Mouse (Mus musculus) stomach, postnatal 0 days (tissue): ENCODE results near the gene Grm2. TPM values are rescaled to one million over a fixed set of nuclear protein-coding genes. Genes with fewer than 3 reads are reported as not detected.
"Not testable (repeated sequence)": the region's sequence is repeated elsewhere in the genome, so short reads cannot be mapped to it uniquely, and the experiment has no call there.

ENCODE experiments used
- ATAC-seq: fragments of 200-750 bp; cut with Nextera tagmentation; 2 replicates; pipeline ENCODE4 v1.8.0; 2017; ENCODE audit not compliant: low FRiP score, low TSS enrichment
- DNase-seq: peaks from one replicate; pipeline ENCODE4 v3.0.0-alpha.2; 2016; ENCODE audit warnings: low spot score
- H3K27ac ChIP-seq: fragments of 300-500 bp; sonication (generic); replicated peaks from 2 replicates; pipeline ENCODE4 v1.5.1; 2014; ENCODE audit warnings: mild to moderate bottlenecking, control low read depth
- H3K27me3 ChIP-seq: fragments of 300-500 bp; sonication (generic); 2 replicates; pipeline ENCODE4 v1.6.1; 2014; ENCODE audit warnings: low read length; ENCODE audit not compliant: control insufficient read depth, insufficient read depth
- H3K36me3 ChIP-seq: fragments of 300-500 bp; sonication (generic); 2 replicates; pipeline ENCODE4 v1.6.1; 2014; ENCODE audit warnings: low read length, mixed read lengths; ENCODE audit not compliant: control insufficient read depth, insufficient read depth
- H3K4me1 ChIP-seq: fragments of 300-500 bp; sonication (generic); replicated peaks from 2 replicates; pipeline ENCODE4 v1.6.1; 2014; ENCODE audit warnings: antibody characterized with exemption; ENCODE audit not compliant: control insufficient read depth, insufficient read depth
- H3K4me2 ChIP-seq: fragments of 300-500 bp; sonication (generic); replicated peaks from 2 replicates; pipeline ENCODE4 v1.6.1; 2014; ENCODE audit warnings: low read depth, mild to moderate bottlenecking, control low read depth, moderate library complexity
- H3K4me3 ChIP-seq: fragments of 300-500 bp; sonication (generic); 2 replicates; pipeline ENCODE4 v1.5.1; 2014; ENCODE audit warnings: low read depth, low read length, control low read depth
- H3K9ac ChIP-seq: fragments of 300-500 bp; sonication (generic); 2 replicates; pipeline ENCODE4 v1.6.1; 2014; ENCODE audit warnings: mild to moderate bottlenecking, low read length, control low read depth, mixed read lengths
- H3K9me3 ChIP-seq: fragments of 300-500 bp; sonication (generic); 2 replicates; pipeline ENCODE4 v1.6.1; 2016; ENCODE audit warnings: low read length; ENCODE audit not compliant: control insufficient read depth
- CTCF ChIP-seq: IDR thresholded peaks from 2 replicates; pipeline ENCODE4 v1.5.1; 2016; ENCODE audit warnings: antibody characterized with exemption, low read depth, mild to moderate bottlenecking, moderate library complexity
- EP300 ChIP-seq: optimal IDR thresholded peaks from 2 replicates; pipeline ENCODE3; 2016; ENCODE audit warnings: antibody characterized with exemption
- WGBS: fragments of 180-500 bp; shearing (Covaris S2); extraction: QIAGEN DNeasy Blood & Tissue Kit; methylation state at CpG from one replicate; pipeline ENCODE4 v1.1.7; 2014; 5-methylcytosine and 5-hydroxymethylcytosine counted together
- polyA plus RNA-seq: library from polyadenylated mRNA; unstranded; fragments of >200 nt; fragmentation: Nextera tagmentation; extraction: Ambion mirVana; gene quantifications from 2 replicates; pipeline ENCODE4 v1.2.1, GENCODE M21; 2015

Grm2 gene
- polyA plus RNA-seq, 1 experiment from 2014 or later: not detected

DNA sequence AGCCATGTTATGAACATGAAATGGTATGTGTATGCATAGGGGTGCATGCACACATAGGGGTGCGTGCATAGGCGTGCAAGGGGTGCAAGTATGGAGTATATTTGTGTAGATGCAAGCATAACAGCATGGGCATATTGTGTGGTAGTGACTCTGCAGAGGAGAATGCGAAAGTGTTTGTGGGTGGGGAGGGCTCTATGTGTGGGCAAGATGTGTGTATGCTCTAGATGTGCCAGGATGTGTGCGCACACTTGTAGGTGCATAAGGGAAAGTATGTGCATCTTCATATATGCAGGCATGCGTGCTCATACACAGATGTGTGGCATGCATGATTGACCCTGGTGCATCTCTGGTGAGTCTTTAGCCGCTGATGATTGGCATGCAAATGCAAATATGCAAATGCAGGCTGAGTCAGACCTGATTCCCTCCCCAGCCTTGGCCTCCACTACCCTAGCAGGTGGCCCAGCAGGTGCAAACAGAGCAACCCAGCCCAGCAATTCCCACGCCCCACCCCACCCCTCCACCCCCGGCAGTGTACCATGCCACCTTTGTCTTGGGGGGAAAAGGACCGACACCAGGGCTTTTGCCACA lies 10.1 kb downstream of the Grm2 start:
- ATAC-seq: no peak
- 75% methylated on average over 9 of the region's 9 CpGs for WGBS

DNA sequence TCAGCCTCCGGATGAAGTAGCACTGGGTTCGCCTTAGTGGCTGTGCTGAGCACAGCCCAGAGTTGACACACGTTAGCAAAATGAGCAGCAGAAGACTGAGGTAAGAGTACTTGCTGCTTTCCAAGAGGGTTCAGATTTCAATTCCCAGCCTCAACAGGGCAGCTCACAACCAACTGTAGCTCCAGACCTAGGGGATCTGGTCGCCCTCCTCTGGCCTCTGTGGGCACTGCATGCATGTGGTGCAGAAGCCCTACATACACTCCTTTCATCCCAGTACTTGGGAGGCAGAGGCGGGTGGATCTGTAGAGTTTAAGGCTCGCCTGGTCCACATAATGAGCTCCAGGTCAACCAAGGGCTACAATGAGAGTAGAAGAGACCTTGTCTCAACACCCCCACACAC lies 12.1 kb downstream of the Grm2 start:
- TF ChIP-seq CTCF: peak; percentile 33; the same call in 1 of the 2 replicates
- no peak for TF ChIP-seq EP300
- ATAC-seq (no peak), DNase-seq (no peak)
- H3K4me2 ChIP-seq: no peak overlapping the region
- no peaks in the 10 kb centered on the region for H3K27me3 ChIP-seq
- H3K27ac ChIP-seq: no peak overlapping the region
- no peaks in the 10 kb centered on the region for H3K36me3 ChIP-seq
- H3K9ac ChIP-seq: no peak overlapping the region
- H3K4me3 ChIP-seq: no peak overlapping the region
- H3K9me3 ChIP-seq: no peaks in the 10 kb centered on the region
- WGBS: 70% methylated on average over 6 of the region's 6 CpGs
- H3K4me1 ChIP-seq: no peaks in the 10 kb centered on the region

More for the DNA sequence above, 10.1 kb downstream of the Grm2 start:
- Histone ChIP-seq H3K4me2 (no peak overlapping the region), H3K27me3 (no peaks in the 10 kb centered on the region), H3K4me3 (no peak overlapping the region), H3K4me1 (no peaks in the 10 kb centered on the region), H3K36me3 (no peaks in the 10 kb centered on the region), H3K9me3 (no peaks in the 10 kb centered on the region), H3K9ac (no peak overlapping the region), H3K27ac (no peak overlapping the region)
- TF ChIP-seq EP300: no peak
- TF ChIP-seq CTCF: no peak
- no peak for DNase-seq

DNA sequence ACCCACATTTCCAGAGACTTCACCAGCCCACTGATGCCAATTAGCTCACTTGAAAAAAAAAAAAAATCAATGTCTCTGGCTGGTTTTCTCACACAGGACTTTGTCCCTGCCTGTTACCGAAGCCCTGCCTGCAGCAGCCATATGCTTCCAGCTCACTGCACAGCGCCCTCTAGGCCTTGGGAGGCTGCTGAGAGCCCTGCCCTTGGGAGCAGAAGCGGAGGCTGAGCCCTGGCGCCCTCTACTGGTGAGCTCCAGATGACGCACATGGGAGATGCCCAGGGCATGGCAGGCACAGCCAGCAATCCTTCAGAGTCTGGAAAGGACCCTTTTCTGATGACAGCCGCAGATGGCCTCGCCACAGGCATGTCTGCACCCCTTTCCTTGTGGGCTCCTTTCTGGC lies 12.8 kb downstream of the Grm2 start:
- Histone ChIP-seq H3K4me3 (no peak overlapping the region), H3K36me3 (no peaks in the 10 kb centered on the region), H3K27me3 (no peaks in the 10 kb centered on the region), H3K4me1 (no peaks in the 10 kb centered on the region), H3K27ac (no peak overlapping the region), H3K4me2 (no peak overlapping the region), H3K9me3 (no peaks in the 10 kb centered on the region), H3K9ac (no peak overlapping the region)
- ATAC-seq (peak; percentile 71), DNase-seq (peak; percentile 86)
- WGBS: 24% methylated on average over 7 of the region's 7 CpGs
- TF ChIP-seq EP300 (no peak), CTCF (peak; percentile 92)

DNA sequence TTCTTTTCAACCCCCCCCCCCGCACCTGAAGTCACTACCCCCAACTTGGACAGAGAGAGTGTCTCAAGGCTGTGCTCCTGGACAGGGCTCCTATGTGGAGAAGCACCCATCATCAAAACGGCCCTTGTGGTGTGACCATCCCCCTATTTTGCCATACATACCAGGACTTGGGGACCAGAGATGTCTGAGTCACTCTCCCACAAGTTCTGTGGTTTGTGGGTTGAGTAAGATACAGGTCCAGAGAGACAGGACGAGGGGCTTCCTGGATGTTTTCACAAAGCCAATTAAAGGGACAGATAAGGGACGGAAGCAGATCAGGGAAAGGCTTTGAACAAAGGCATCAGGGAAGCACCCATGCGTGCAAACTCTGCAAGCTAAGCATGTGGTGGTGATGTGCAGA lies 14.5 kb downstream of the Grm2 start:
- Histone ChIP-seq H3K4me2 (no peak overlapping the region), H3K4me3 (no peak overlapping the region), H3K27ac (no peak overlapping the region), H3K9ac (no peak overlapping the region), H3K36me3 (no peaks in the 10 kb centered on the region), H3K27me3 (no peaks in the 10 kb centered on the region), H3K9me3 (no peaks in the 10 kb centered on the region), H3K4me1 (no peaks in the 10 kb centered on the region)
- no peak for ATAC-seq
- no peak for DNase-seq
- TF ChIP-seq EP300 (no peak), CTCF (no peak)
- 61% methylated on average over 5 of the region's 5 CpGs for WGBS

DNA sequence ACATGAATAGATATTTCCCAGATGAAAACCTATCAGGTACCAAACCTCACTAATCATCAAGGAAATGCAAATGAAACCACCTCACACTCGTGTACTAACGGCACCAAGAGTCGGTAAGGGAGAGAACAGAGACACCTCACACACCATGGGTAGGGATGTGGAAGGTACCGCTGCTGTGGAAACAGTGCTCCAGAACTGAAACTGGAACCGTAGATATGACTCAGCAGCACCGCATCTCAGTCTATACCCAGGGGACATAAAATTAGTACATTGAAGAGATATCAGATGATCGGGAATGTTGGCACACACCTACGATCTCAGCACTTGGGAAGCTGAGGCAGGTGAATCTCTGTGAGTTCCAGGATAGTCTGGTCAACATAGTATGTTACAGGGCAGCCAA lies 17.7 kb downstream of the Grm2 start:
- TF ChIP-seq EP300 (no peak), CTCF (no peak)
- ATAC-seq (no peak), DNase-seq (no peak)

DNA sequence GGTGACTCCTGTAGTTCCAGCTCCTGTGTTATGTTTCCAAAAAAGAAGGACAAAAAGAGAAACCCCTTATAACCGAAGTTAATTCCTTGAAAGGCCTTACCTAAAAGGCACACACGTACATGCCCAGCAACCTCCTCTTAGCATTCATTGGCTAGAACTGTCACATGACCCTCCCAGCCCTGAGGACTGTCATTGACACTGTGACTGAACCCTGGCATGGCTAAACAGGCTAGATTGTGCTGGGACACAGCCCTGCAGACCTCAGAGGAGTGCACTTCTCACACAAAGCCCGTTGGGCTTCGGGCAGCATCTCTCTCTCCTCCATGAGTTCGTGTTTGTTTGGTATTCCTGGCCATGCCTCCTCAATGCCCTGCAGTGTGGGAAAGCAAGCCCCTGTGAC lies 23.7 kb downstream of the Grm2 start:
- H3K4me1 ChIP-seq: no peaks in the 10 kb centered on the region
- 49% methylated on average over 5 of the region's 5 CpGs for WGBS
- TF ChIP-seq CTCF: no peak
- no peak for TF ChIP-seq EP300
- no peaks in the 10 kb centered on the region for H3K9me3 ChIP-seq
- no peak for DNase-seq
- ATAC-seq: no peak
- no peak overlapping the region for H3K4me2 ChIP-seq
- no peaks in the 10 kb centered on the region for H3K36me3 ChIP-seq
- no peak overlapping the region for H3K9ac ChIP-seq
- no peaks in the 10 kb centered on the region for H3K27me3 ChIP-seq
- H3K4me3 ChIP-seq: no peak overlapping the region
- H3K27ac ChIP-seq: no peak overlapping the region

More for the DNA sequence above, 17.7 kb downstream of the Grm2 start:
- Histone ChIP-seq H3K9ac (no peak overlapping the region), H3K9me3 (no peaks in the 10 kb centered on the region), H3K4me1 (no peaks in the 10 kb centered on the region), H3K4me3 (no peak overlapping the region), H3K27ac (no peak overlapping the region), H3K36me3 (no peaks in the 10 kb centered on the region), H3K27me3 (no peaks in the 10 kb centered on the region), H3K4me2 (no peak overlapping the region)
- WGBS: 89% methylated on average over 8 of the region's 8 CpGs

DNA sequence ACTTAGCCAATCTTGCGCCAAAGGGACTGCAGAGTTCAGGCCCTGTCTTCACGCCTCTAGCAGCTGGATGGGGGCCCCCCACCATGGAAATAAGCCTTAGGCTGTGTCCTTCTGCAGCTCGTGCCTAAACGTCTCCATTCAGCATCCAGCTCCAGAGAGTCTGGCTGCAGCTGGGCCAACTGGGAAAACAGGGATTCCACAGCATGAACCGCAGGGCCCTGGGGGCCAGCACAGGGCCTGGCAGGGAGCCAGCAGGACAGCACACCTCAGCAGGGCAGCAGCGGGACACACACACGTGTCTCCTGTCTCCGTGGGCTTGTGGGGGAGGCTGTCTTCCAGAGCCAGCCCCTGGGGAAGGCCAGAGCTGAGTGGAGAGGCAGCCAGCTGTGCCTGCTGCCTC lies 28.1 kb downstream of the Grm2 start:
- ATAC-seq, H3K4me3 ChIP-seq, H3K9me3 ChIP-seq, H3K9ac ChIP-seq, H3K4me1 ChIP-seq, H3K4me2 ChIP-seq, H3K27me3 ChIP-seq, H3K27ac ChIP-seq, DNase-seq, H3K36me3 ChIP-seq: not testable (repeated sequence)
- 25% methylated on average over 7 of the region's 8 CpGs for WGBS
